Mouse (Mus musculus) retina, embryonic 14.5 days (tissue): ENCODE results near the gene Ctnna2.
A peak's percentile ranks its signal among the peaks of the same experiment; 100 is the strongest.

Experiments used
- DNase-seq: peaks from one replicate; pipeline ENCODE4 v3.0.0-alpha.2; 2015; ENCODE audit warnings: low spot score

The Ctnna2 gene

GRCm38 (mm10) chr6:77425746-77426145 is 553.8 kb downstream of the Ctnna2 start:
- no peak for DNase-seq

- no peak for DNase-seq
These were observed 554.7 kb downstream of the Ctnna2 start for GRCm38 (mm10) chr6:77424826-77425225.

- DNase-seq = no peak
These were observed 557.8 kb downstream of the Ctnna2 start for GRCm38 (mm10) chr6:77421564-77422139.

- no peak for DNase-seq
These were observed 562.5 kb downstream of the Ctnna2 start for GRCm38 (mm10) chr6:77416999-77417398.

GRCm38 (mm10) chr6:77413530-77413929 is 566.0 kb downstream of the Ctnna2 start:
- DNase-seq = peak; percentile 79

- DNase-seq = no peak
These were observed 571.0 kb downstream of the Ctnna2 start for GRCm38 (mm10) chr6:77408481-77408880.

- DNase-seq = no peak
These were observed 578.7 kb downstream of the Ctnna2 start for GRCm38 (mm10) chr6:77400751-77401150.

- DNase-seq = no peak
These were observed 587.8 kb downstream of the Ctnna2 start for GRCm38 (mm10) chr6:77391663-77392062.

- DNase-seq = no peak
These were observed 598.2 kb downstream of the Ctnna2 start for GRCm38 (mm10) chr6:77381309-77381708.

- no peak for DNase-seq
These were observed 606.4 kb downstream of the Ctnna2 start for GRCm38 (mm10) chr6:77373132-77373531.

- no peak for DNase-seq
These were observed 608.4 kb downstream of the Ctnna2 start for GRCm38 (mm10) chr6:77371147-77371546.

GRCm38 (mm10) chr6:77358471-77358837 is 621.0 kb downstream of the Ctnna2 start:
- DNase-seq = no peak

GRCm38 (mm10) chr6:77357748-77358470 is 621.6 kb downstream of the Ctnna2 start:
- DNase-seq = no peak

- no peak for DNase-seq
These were observed 624.7 kb downstream of the Ctnna2 start for GRCm38 (mm10) chr6:77354826-77355225.

- no peak for DNase-seq
These were observed 635.7 kb downstream of the Ctnna2 start for GRCm38 (mm10) chr6:77343781-77344180.

- DNase-seq = no peak
These were observed 644.0 kb downstream of the Ctnna2 start for GRCm38 (mm10) chr6:77335537-77335936.

- DNase-seq = no peak
These were observed 654.8 kb downstream of the Ctnna2 start for GRCm38 (mm10) chr6:77324748-77325147.

GRCm38 (mm10) chr6:77324327-77324726 is 655.2 kb downstream of the Ctnna2 start:
- DNase-seq = no peak

GRCm38 (mm10) chr6:77306796-77307195 is 672.7 kb downstream of the Ctnna2 start:
- peak; percentile 67 for DNase-seq

GRCm38 (mm10) chr6:77301305-77301704 is 678.2 kb downstream of the Ctnna2 start:
- no peak for DNase-seq

- DNase-seq = no peak
These were observed 688.1 kb downstream of the Ctnna2 start for GRCm38 (mm10) chr6:77291415-77291814.

- no peak for DNase-seq
These were observed 691.1 kb downstream of the Ctnna2 start for GRCm38 (mm10) chr6:77288402-77288801.

GRCm38 (mm10) chr6:77286317-77286716 is 693.2 kb downstream of the Ctnna2 start:
- no peak for DNase-seq

- DNase-seq = no peak
These were observed 700.7 kb downstream of the Ctnna2 start for GRCm38 (mm10) chr6:77278794-77279193.
